Mouse (Mus musculus): ENCODE measurements around the gene Uts2b. TPM values are rescaled to one million over a fixed set of nuclear protein-coding genes. Genes with fewer than 3 reads are reported as not detected.
"Not testable (repeated sequence)": the region's sequence is repeated elsewhere in the genome, so short reads cannot be mapped to it uniquely, and the experiment has no call there.

Gene Uts2b
- polyA plus RNA-seq, 1 experiment: not detected

- DNase-seq (ENCODE audit: low read depth, low spot score): no peak
- WGBS: 61% methylated on average over 4 of the region's 4 CpGs
Observed at GRCm38 (mm10) chr16:27382217-27382616, 12.2 kb upstream of the Uts2b start.

DNA sequence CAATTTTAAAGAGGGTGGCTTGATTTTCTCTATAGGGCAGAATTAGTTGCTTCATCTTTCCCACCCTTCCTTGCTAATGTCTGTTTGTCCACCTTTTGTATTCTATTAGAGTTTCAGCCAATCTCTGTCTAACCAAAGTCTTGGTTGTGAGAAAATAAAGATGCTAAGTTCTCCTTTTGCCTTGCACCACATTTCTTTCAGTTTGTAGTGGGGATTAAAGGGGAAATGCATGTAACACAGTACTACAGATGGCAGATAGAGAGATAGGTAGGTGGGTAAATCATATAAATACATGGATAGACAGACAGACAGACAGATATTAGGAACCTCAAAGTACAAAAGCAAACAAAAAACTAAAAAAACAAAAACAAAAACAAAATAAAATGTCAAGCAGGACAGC, 6.5 kb upstream of the Uts2b start:
- DNase-seq (ENCODE audit: low read depth, low spot score): no peak

DNA sequence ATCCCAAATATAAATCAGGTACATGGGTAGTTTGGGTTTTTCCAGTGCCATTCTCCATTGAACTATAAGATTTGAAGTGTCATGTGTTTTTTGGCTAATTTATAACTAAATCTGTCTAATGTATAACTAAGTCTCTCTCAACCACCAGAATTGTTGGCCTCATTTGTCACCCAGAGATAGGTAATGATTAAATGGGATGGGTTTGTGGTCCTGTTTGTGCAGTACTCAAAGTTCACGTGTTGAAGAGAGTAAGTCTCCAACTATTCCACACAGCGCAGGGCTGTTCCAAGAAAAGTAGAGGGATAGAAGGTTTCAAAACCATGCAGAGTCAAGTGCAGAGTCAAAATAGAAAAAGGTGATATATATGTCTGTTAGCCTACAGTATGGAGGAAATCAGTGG, 5.3 kb upstream of the Uts2b start:
- DNase-seq (ENCODE audit: low read depth, low spot score): no peak
- 40% methylated on average over 2 of the region's 2 CpGs for WGBS

DNA sequence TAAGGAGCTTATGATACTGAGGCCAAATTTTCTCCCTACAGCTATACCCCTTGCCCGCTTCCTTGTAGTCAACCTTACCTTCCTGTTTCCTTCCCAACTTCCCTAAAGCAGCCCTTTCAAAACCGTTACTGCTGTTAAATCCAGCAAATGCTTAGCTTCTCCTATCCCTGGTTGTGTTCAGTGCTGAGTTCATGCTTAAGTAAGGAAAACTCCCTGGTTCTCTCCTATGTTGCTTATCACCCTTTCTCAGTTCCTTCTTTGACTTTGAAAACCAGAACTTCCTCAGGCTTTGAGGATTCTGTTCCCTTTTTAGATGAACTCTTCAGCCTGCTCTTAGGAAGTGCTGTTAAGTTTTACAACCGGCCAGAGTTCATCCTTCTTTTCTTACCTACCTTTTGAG, 4.1 kb upstream of the Uts2b start:
- 30% methylated on average over 3 of the region's 3 CpGs for WGBS
- no peak for DNase-seq (ENCODE audit: low read depth, low spot score)

DNA sequence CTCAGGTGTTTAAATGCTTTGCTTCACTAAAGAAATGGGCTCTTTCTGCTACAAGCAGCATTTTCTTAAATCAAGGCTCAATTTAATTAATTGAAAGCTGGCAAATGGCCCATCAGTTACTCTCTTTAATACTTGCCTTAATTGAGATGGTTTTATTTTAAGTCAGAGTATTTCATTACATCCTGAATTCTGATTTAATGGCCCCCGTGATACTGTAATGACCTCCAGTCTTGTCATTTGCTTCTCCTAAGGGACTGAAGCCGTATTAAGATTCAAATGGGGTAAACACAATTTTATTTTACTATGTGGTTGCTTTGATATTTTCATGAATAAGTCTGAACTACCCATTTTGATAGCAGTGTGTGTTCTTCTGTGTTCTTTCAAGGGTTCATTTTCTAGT, 661 bp upstream of the Uts2b start:
- DNase-seq (ENCODE audit: low read depth, low spot score): no peak
- WGBS: 91% methylated on average over 2 of the region's 2 CpGs

DNA sequence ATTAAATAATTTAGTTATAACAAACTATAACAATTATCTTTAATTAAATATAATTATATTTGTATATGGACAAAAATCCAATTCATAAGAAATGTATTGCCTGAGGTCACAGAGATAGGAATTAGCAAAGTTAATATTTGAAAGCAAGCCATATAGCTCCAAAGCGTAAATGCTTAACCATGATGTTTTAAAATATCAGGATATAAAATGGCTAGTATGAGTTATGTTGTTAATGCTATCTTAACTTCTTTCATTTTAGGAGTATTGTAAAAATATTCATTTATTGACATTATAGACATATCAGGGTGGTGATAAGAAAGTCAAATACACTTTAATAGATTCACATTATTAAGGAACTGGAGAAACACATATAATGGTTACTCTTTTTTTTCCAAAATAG, 10.0 kb downstream of the Uts2b start:
- 88% methylated on average over 1 of the region's 1 CpGs for WGBS
- DNase-seq (ENCODE audit: low read depth, low spot score): no peak

- DNase-seq (ENCODE audit: low read depth, low spot score): no peak
- 65% methylated on average over 2 of the region's 2 CpGs for whole genome bisulfite sequencing
Observed at GRCm38 (mm10) chr16:27354464-27354863, 15.6 kb downstream of the Uts2b start.

GRCm38 (mm10) chr16:27349878-27350532, 20.0 kb downstream of the Uts2b start:
- WGBS: 87% methylated on average over 7 of the region's 7 CpGs
- DNase-seq (ENCODE audit: low read depth, low spot score): no peak

- no peak for DNase-seq (ENCODE audit: low read depth, low spot score)
- WGBS: 97% methylated on average over 2 of the region's 2 CpGs
Observed at GRCm38 (mm10) chr16:27349235-27349634, 20.8 kb downstream of the Uts2b start.

DNA sequence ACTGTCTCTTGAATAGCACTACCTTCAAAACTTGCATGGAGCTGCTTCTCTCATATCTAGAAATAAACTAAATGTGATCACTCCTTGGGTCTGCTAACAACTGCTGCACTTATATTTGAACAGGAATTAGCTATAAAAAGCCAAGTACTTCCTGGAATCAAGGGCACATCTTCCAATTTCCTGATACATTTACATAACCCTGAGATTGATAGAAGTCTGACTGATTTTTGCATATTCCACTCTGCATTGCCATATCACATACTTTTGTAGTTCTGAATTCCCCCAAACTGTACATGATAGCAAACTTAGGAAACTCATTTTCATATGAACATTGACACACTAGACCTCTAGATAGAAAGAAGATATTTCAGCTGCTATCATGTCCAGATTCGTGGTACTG, 21.7 kb downstream of the Uts2b start:
- DNase-seq (ENCODE audit: low read depth, low spot score): no peak
- WGBS: 64% methylated on average over 1 of the region's 1 CpGs

DNA sequence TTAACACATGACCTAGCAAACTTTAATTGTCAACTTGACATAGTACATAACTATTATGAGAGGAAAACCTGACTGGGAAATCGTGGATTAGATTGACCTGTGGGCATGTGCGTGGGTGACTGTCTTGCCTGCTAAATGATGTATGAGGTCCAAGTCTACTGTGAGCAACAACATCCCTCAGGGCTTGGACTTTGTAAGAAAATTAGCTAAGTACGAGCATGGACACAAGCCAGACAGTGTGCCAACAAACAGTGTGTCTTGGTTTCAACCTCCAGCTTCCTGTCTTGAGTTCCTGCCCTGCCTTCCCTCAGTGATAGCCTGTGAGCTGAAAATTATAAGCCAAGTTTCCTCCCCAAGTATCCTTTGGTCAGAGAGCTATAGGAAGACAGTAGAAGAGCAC, 22.5 kb downstream of the Uts2b start:
- no peak for DNase-seq (ENCODE audit: low read depth, low spot score)
- 43% methylated on average over 3 of the region's 3 CpGs for WGBS

- DNase-seq (ENCODE audit: low read depth, low spot score): no peak
- 90% methylated on average over 2 of the region's 2 CpGs for WGBS
Observed at GRCm38 (mm10) chr16:27326463-27326862, 43.6 kb downstream of the Uts2b start.

- no peak for DNase-seq (ENCODE audit: low read depth, low spot score)
Observed at GRCm38 (mm10) chr16:27322047-27322446, 48.0 kb downstream of the Uts2b start.

DNA sequence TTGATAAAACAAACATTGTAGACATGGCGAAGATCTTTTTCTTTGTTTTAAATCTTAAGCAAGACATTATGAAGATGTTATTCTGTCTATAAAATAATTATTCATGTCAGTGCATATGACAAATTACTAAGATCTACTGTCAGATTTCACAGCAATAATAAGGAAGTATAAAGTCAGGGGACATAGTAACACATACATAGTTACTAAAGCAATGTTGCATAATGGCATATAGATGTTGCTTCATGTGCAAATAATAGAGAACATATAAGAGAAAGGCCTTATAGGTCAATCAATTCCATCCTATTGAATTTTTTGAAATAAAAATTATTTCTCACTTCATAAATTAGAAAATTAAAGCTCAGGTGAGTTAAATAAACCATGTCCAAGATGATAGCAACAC, 50.9 kb downstream of the Uts2b start:
- no peak for DNase-seq (ENCODE audit: low read depth, low spot score)
- WGBS: 66% methylated on average over 1 of the region's 1 CpGs

- WGBS: 56% methylated on average over 4 of the region's 4 CpGs
- DNase-seq (ENCODE audit: low read depth, low spot score): not testable (repeated sequence)
Observed at GRCm38 (mm10) chr16:27307189-27307588, 62.9 kb downstream of the Uts2b start, which contains the start of gene Ostn. Gene Ostn (plus strand): TSS chr16:27307489.

Other genes starting within 250 kb of the Uts2b start
- not detected in 2 replicates for gene Ostn, start 62.8 kb downstream of the Uts2b start, polyA plus RNA-seq (2012; rRNA removed)
- 6.3 and 12.1 TPM in 2 replicates for gene Ccdc50, start 18.6 kb upstream of the Uts2b start, polyA plus RNA-seq (2012; rRNA removed)